Mouse (Mus musculus): ENCODE measurements around the gene Cd2bp2.

DNA sequence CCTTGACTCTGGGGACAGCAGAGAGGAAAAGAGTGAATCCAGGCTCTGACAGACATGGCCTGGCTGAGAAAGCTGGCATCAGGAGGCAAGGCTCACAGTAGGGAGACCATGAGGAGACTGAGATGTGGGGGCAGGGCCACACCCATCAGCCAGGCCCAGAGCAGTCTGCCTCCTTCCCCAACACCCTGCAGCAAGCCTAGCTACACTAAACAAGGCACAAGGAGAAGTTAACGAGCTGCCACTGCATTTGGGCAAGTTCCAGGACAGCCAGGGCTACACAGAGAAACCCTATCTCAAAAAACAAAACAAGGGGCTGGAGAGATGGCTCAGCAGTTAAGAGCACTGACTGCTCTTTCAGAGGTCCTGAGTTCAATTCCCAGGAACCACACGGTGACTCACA is 53.6 kb downstream of the Cd2bp2 start:
- no peak for TF ChIP-seq CTCF (IDR thresholded peaks at IDR 0.05; ENCODE audit: low read depth)
- no peak for TF ChIP-seq EP300 (optimal IDR thresholded peaks at IDR 0.05)

All from stomach, postnatal 0 days (tissue).